Mouse (Mus musculus) midbrain, embryonic 10.5 days (tissue): Measurements from ENCODE around the gene Ppp6r1. TPM values are rescaled to one million over a fixed set of nuclear protein-coding genes. Genes with fewer than 3 reads are reported as not detected.

Experiments used
- DNase-seq: peaks from one replicate; pipeline ENCODE4 v3.0.0-alpha.2; 2017; ENCODE audit warnings: low spot score
- H3K27ac ChIP-seq: fragments of 300-500 bp; sonication (generic); replicated peaks from 2 replicates; pipeline ENCODE4 v1.5.1; 2016; ENCODE audit warnings: mild to moderate bottlenecking
- H3K27me3 ChIP-seq: fragments of 300-500 bp; sonication (generic); 2 replicates; pipeline ENCODE4 v1.6.1; 2016; ENCODE audit warnings: low read depth, mild to moderate bottlenecking; ENCODE audit not compliant: poor library complexity, severe bottlenecking
- H3K36me3 ChIP-seq: fragments of 300-500 bp; sonication (generic); 2 replicates; pipeline ENCODE4 v1.6.1; 2016; ENCODE audit warnings: mild to moderate bottlenecking, moderate library complexity
- H3K4me1 ChIP-seq: fragments of 300-500 bp; sonication (generic); 2 replicates; pipeline ENCODE4 v1.6.1; 2016
- H3K4me3 ChIP-seq: fragments of 300-500 bp; sonication (generic); 2 replicates; pipeline ENCODE4 v1.5.1; 2016; ENCODE audit warnings: mild to moderate bottlenecking, moderate library complexity
- H3K9me3 ChIP-seq: fragments of 300-500 bp; sonication (generic); replicated peaks from 2 replicates; pipeline ENCODE4 v1.6.1; 2016; ENCODE audit warnings: mild to moderate bottlenecking
- WGBS: fragments of 180-500 bp; shearing (Covaris S2); methylation state at CpG from one replicate; pipeline ENCODE4 v1.1.7; 2016; 5-methylcytosine and 5-hydroxymethylcytosine counted together
- polyA plus RNA-seq: library from polyadenylated mRNA; unstranded; fragments of >200 nt; fragmentation: Nextera tagmentation; extraction: Ambion mirVana; gene quantifications from 2 replicates; pipeline ENCODE4 v1.2.1, GENCODE M21; 2016

The Ppp6r1 gene
- polyA plus RNA-seq, 1 experiment from 2014 or later: 9.8 TPM

GRCm38 (mm10) chr7:4630198-4630597 lies 28.6 kb downstream of the Ppp6r1 start:
- Histone ChIP-seq H3K9me3 (no peaks in the 10 kb centered on the region), H3K27me3 (no peaks in the 10 kb centered on the region), H3K4me3 (no peak overlapping the region), H3K4me1 (no peaks in the 10 kb centered on the region), H3K27ac (no peak overlapping the region), H3K36me3 (peaks cover 70% of the 10 kb centered on the region)
- DNase-seq: no peak
- WGBS: 100% methylated on average over 1 of the region's 1 CpGs

DNA sequence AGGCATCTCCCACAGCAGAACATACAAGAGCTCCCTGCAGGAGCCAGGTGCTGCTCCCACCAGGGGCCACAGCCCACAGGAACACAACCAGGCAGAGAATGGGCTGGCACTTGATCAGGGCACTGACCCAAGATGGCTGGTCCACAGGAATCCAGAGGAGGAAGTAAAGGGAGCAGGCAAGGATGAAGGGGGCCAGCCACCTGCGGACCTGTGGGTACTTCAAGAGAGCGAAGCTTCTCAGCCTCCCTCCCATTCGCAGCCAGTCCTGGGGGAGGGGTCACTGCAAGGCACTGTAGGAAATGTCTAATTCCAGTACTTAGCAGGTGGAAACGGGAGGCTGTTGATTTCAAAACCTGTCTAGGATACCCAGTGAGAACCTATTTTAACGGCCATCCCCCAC lies 29.2 kb downstream of the Ppp6r1 start:
- Histone ChIP-seq H3K4me3 (no peak overlapping the region), H3K27me3 (no peaks in the 10 kb centered on the region), H3K36me3 (peaks cover 65% of the 10 kb centered on the region), H3K27ac (no peak overlapping the region), H3K9me3 (no peaks in the 10 kb centered on the region), H3K4me1 (no peaks in the 10 kb centered on the region)
- DNase-seq: no peak
- 95% methylated on average over 5 of the region's 5 CpGs for WGBS

DNA sequence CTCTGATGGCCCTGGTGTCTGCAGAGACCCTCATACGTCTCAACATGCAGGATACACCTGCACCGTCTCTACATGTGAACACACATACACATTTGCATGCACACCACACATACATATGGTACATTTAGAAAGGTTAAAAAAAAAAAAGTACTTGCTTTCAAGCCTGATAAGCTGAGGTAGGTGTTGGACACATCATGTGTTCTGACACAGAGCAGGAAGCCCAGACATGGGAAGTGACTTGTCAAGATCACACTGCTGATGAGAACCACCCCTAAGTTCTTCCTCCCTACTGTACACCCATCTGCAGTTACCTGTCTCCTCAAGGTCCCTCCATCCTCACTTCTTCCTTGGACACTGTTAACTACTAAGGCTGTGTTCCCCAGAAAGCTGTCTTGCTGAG lies 32.9 kb downstream of the Ppp6r1 start:
- Histone ChIP-seq H3K4me1 (no peaks in the 10 kb centered on the region), H3K9me3 (no peaks in the 10 kb centered on the region), H3K4me3 (no peak overlapping the region), H3K27me3 (no peaks in the 10 kb centered on the region), H3K36me3 (peaks cover 31% of the 10 kb centered on the region), H3K27ac (no peak overlapping the region)
- DNase-seq: no peak
- WGBS: 88% methylated on average over 2 of the region's 2 CpGs

GRCm38 (mm10) chr7:4624343-4624742 lies 34.5 kb downstream of the Ppp6r1 start:
- Histone ChIP-seq H3K27ac (no peak overlapping the region), H3K9me3 (no peaks in the 10 kb centered on the region), H3K36me3 (peaks cover 15% of the 10 kb centered on the region), H3K4me1 (no peaks in the 10 kb centered on the region), H3K27me3 (no peaks in the 10 kb centered on the region), H3K4me3 (no peak overlapping the region)
- no peak for DNase-seq
- 42% methylated on average over 1 of the region's 1 CpGs for WGBS

DNA sequence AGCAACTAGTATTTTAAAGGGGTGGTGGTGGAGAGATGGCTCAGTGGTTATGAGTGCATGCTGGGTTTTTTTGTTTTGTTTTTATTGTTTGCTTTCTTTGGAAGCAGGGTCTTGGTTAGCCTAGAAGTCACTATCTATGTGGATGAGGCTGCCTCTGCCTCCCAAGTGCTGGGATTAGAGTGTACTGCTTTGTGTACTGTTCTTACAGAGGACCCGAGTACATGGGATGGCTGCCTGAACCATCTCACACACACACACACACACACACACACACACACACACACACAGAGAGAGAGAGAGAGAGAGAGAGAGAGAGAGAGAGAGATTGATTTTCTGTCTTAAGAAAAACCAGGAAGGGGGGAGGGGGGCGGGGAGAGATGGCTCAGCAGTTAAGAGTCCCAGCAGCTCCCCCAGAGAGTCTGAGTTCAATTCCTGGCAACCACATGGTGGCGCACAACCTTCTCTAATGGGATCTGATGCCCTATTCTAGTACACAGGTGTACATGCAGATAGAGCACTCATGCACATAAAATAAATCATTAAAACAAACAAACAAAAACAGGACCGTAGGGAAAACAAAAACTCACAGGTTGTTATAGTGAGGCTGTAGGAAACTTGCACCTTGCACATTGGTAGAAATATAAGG lies 35.2 kb downstream of the Ppp6r1 start:
- no peak overlapping the region for H3K27ac ChIP-seq
- peak; percentile 34 for DNase-seq
- no peaks in the 10 kb centered on the region for H3K27me3 ChIP-seq
- peaks cover 8% of the 10 kb centered on the region for H3K36me3 ChIP-seq
- H3K4me3 ChIP-seq: no peak overlapping the region
- H3K9me3 ChIP-seq: no peaks in the 10 kb centered on the region
- no peaks in the 10 kb centered on the region for H3K4me1 ChIP-seq
- WGBS: 39% methylated on average over 4 of the region's 4 CpGs

GRCm38 (mm10) chr7:4619979-4620378 lies 38.8 kb downstream of the Ppp6r1 start:
- 32% methylated on average over 1 of the region's 1 CpGs for WGBS
- Histone ChIP-seq H3K4me3 (no peak overlapping the region), H3K9me3 (no peaks in the 10 kb centered on the region), H3K27me3 (no peaks in the 10 kb centered on the region), H3K27ac (no peak overlapping the region), H3K4me1 (no peaks in the 10 kb centered on the region), H3K36me3 (no peaks in the 10 kb centered on the region)
- DNase-seq: peak; percentile 25

GRCm38 (mm10) chr7:4613740-4614403 lies 44.9 kb downstream of the Ppp6r1 start:
- Histone ChIP-seq H3K36me3 (no peaks in the 10 kb centered on the region), H3K27me3 (no peaks in the 10 kb centered on the region), H3K27ac (no peak overlapping the region), H3K9me3 (no peaks in the 10 kb centered on the region), H3K4me1 (no peaks in the 10 kb centered on the region), H3K4me3 (no peak overlapping the region)
- no peak for DNase-seq
- WGBS: 85% methylated on average over 14 of the region's 14 CpGs

DNA sequence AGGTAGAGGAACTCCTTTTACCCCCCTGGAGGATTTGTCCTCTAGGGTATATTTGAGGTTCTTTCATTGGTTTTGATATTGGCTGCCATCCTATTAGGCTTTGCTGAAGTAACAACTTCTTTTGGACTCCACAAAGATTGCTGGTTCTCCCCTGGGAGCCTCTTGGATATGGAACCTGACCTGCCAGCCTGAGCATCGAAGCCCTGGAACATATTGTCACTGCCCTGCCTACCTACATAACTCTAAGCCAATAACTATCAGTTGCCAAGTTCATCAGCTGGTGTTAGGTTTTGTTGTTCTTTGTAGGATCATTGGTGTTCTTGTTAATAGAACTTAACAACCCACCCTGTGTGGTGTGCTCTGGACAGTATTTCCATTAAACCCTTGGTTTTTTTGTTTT lies 45.9 kb downstream of the Ppp6r1 start:
- DNase-seq: no peak
- WGBS: 85% methylated on average over 1 of the region's 1 CpGs
- H3K27me3 ChIP-seq: no peaks in the 10 kb centered on the region
- H3K36me3 ChIP-seq: no peaks in the 10 kb centered on the region
- H3K4me1 ChIP-seq: no peaks in the 10 kb centered on the region
- no peak overlapping the region for H3K27ac ChIP-seq
- H3K4me3 ChIP-seq: no peak overlapping the region
- H3K9me3 ChIP-seq: no peaks in the 10 kb centered on the region

- Histone ChIP-seq H3K9me3 (no peaks in the 10 kb centered on the region), H3K4me3 (no peak overlapping the region), H3K27me3 (no peaks in the 10 kb centered on the region), H3K4me1 (no peaks in the 10 kb centered on the region), H3K27ac (no peak overlapping the region), H3K36me3 (no peaks in the 10 kb centered on the region)
- WGBS: 70% methylated on average over 8 of the region's 8 CpGs
- no peak for DNase-seq
Observed at GRCm38 (mm10) chr7:4612386-4612785, 46.4 kb downstream of the Ppp6r1 start.

- no peaks in the 10 kb centered on the region for H3K27me3 ChIP-seq
- no peak overlapping the region for H3K4me3 ChIP-seq
- H3K4me1 ChIP-seq: no peaks in the 10 kb centered on the region
- no peak overlapping the region for H3K27ac ChIP-seq
- WGBS: 88% methylated on average over 12 of the region's 12 CpGs
- no peak for DNase-seq
- no peaks in the 10 kb centered on the region for H3K36me3 ChIP-seq
- no peaks in the 10 kb centered on the region for H3K9me3 ChIP-seq
Observed at GRCm38 (mm10) chr7:4611921-4612341, 46.9 kb downstream of the Ppp6r1 start.

DNA sequence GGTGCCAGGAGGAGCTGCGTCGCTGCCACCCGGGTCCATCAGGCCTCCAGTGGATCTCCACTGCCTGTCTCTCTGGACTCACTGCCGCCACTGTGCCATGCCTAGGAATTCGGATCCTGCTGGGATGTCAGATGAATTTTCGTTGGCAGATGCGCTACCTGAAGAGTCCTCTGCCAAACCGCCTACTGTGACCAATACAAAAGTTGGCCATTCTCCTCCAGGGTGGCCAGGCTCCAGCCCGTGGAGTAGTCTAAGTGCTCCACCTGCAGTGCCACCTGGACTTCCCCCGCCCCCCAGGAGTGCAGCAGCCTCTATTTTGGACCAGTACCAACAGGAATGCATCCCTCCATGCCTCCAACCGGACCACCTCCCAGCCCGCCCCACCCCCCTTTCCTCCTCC lies 47.3 kb downstream of the Ppp6r1 start:
- Histone ChIP-seq H3K27me3 (no peaks in the 10 kb centered on the region), H3K4me3 (no peak overlapping the region), H3K36me3 (no peaks in the 10 kb centered on the region), H3K4me1 (no peaks in the 10 kb centered on the region), H3K9me3 (no peaks in the 10 kb centered on the region), H3K27ac (no peak overlapping the region)
- no peak for DNase-seq
- 85% methylated on average over 12 of the region's 12 CpGs for WGBS

DNA sequence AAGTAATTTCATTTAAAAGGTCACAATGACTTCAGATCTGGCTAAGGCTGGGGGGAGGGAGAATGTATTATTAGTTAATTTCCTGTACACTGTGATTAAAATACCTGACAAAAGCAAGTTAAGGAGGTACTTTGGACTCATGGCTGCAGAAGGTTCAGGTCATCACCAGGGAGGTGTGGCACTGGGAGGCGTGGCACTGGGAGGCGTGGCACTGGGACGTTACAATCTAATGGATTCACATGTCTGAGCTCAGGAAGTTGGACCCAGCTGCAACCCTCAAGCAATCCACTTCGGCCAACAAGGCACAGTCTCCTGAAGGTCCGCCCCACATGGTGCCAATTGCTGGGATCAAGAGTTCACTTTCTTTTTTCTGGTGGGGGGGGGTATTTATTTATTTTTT lies 50.8 kb downstream of the Ppp6r1 start:
- Histone ChIP-seq H3K27ac (no peak overlapping the region), H3K4me3 (no peak overlapping the region), H3K9me3 (no peaks in the 10 kb centered on the region), H3K4me1 (no peaks in the 10 kb centered on the region), H3K36me3 (no peaks in the 10 kb centered on the region), H3K27me3 (no peaks in the 10 kb centered on the region)
- DNase-seq: no peak
- 73% methylated on average over 5 of the region's 5 CpGs for WGBS

DNA sequence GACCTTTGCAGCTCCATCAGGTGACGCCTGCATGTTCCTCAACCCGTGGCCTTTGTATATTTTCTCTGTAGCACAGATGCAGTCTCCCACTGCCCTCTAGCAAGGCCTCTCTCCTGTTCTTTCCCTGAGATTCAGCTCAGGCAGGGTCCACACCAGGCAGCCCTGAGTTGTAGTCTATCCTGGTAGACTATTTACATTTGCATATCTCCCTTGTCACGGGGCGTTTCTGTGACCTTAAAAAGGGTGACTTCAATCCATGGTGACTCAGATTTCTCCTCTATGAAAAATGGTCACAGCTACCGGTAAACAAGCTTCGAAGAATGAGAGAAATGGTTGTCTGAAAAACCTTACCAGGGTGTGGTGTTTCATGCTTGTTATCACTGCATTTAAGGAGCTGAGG lies 54.9 kb downstream of the Ppp6r1 start, which contains the start of gene Ptprh:
TSS of gene Ptprh (minus strand) at position 169 of the 400 bp plus-strand sequence.
- WGBS: 87% methylated on average over 6 of the region's 6 CpGs
- Histone ChIP-seq H3K9me3 (peaks cover 9% of the 10 kb centered on the region; the same call in 1 of the 2 replicates), H3K27me3 (no peaks in the 10 kb centered on the region), H3K4me1 (no peaks in the 10 kb centered on the region), H3K4me3 (no peak within 1 kb of the TSS), H3K36me3 (no peaks in the 10 kb centered on the region), H3K27ac (no peak within 1 kb of the TSS)
- no peak for DNase-seq
